Mouse (Mus musculus) retina, postnatal 7 days (tissue): ENCODE results near the gene Auts2.

ENCODE experiments used
- DNase-seq: peaks from one replicate; pipeline ENCODE4 v3.0.0-alpha.2; 2012; ENCODE audit warnings: low read depth, low spot score

The Auts2 gene

GRCm38 (mm10) chr5:131919983-131920777 is 623.0 kb downstream of the Auts2 start:
- DNase-seq = no peak

- DNase-seq = no peak
Observed at GRCm38 (mm10) chr5:131916791-131917403, 626.2 kb downstream of the Auts2 start.

- no peak for DNase-seq
Observed at GRCm38 (mm10) chr5:131913562-131913961, 629.6 kb downstream of the Auts2 start.

- DNase-seq = no peak
Observed at GRCm38 (mm10) chr5:131912983-131913382, 630.2 kb downstream of the Auts2 start.

- DNase-seq = no peak
Observed at GRCm38 (mm10) chr5:131906313-131906712, 636.8 kb downstream of the Auts2 start.

- DNase-seq = no peak
Observed at GRCm38 (mm10) chr5:131904478-131904877, 638.7 kb downstream of the Auts2 start.

GRCm38 (mm10) chr5:131898048-131898638 is 645.0 kb downstream of the Auts2 start:
- no peak for DNase-seq

GRCm38 (mm10) chr5:131886636-131887035 is 656.5 kb downstream of the Auts2 start:
- no peak for DNase-seq

GRCm38 (mm10) chr5:131876569-131876968 is 666.6 kb downstream of the Auts2 start:
- DNase-seq = no peak

GRCm38 (mm10) chr5:131875976-131876375 is 667.2 kb downstream of the Auts2 start:
- no peak for DNase-seq

- DNase-seq = no peak
Observed at GRCm38 (mm10) chr5:131873116-131873515, 670.0 kb downstream of the Auts2 start.

GRCm38 (mm10) chr5:131869711-131870499 is 673.2 kb downstream of the Auts2 start:
- DNase-seq = no peak

- no peak for DNase-seq
Observed at GRCm38 (mm10) chr5:131865200-131865599, 677.9 kb downstream of the Auts2 start.

GRCm38 (mm10) chr5:131857976-131858375 is 685.2 kb downstream of the Auts2 start:
- DNase-seq = no peak

GRCm38 (mm10) chr5:131855358-131855757 is 687.8 kb downstream of the Auts2 start:
- DNase-seq = no peak

- no peak for DNase-seq
Observed at GRCm38 (mm10) chr5:131851597-131852453, 691.3 kb downstream of the Auts2 start.

- no peak for DNase-seq
Observed at GRCm38 (mm10) chr5:131850632-131851335, 692.4 kb downstream of the Auts2 start.

GRCm38 (mm10) chr5:131849644-131850043 is 693.5 kb downstream of the Auts2 start:
- no peak for DNase-seq

- no peak for DNase-seq
Observed at GRCm38 (mm10) chr5:131844519-131844800, 698.7 kb downstream of the Auts2 start.

- no peak for DNase-seq
Observed at GRCm38 (mm10) chr5:131843766-131844518, 699.2 kb downstream of the Auts2 start.
